Mouse (Mus musculus) CH12.LX (cell line): ENCODE data around the gene Apol7b.
"Not testable (repeated sequence)": the region's sequence is repeated elsewhere in the genome, so short reads cannot be mapped to it uniquely, and the experiment has no call there.

Experiments
- CHD1 ChIP-seq: IDR thresholded peaks from 2 replicates; pipeline ENCODE4 v1.6.1; 2012; ENCODE audit warnings: low read depth, low read length, improper control_type of control experiment, inconsistent platforms
- CTCF ChIP-seq, 2 experiments: IDR thresholded peaks in 1 of 2; conservative IDR thresholded peaks in 1 of 2; 2 replicates each; pipeline ENCODE4 v1.5.1; 2011 to 2012; ENCODE audit warnings: low read depth in 2 of 2, low read length in 2 of 2, improper control_type of control experiment in 1 of 2, inconsistent platforms in 1 of 2, mild to moderate bottlenecking in 1 of 2, moderate library complexity in 1 of 2
- E2F4 ChIP-seq: IDR thresholded peaks from 2 replicates; pipeline ENCODE4 v1.6.1; 2011; ENCODE audit warnings: low read depth, low read length, improper control_type of control experiment; ENCODE audit not compliant: insufficient replicate concordance
- ELF1 ChIP-seq: IDR thresholded peaks from 2 replicates; pipeline ENCODE4 v1.6.1; 2014; ENCODE audit warnings: low read depth, mild to moderate bottlenecking, inconsistent platforms, low read length, improper control_type of control experiment
- EP300 ChIP-seq: IDR thresholded peaks from 2 replicates; pipeline ENCODE4 v1.6.1; 2011; ENCODE audit warnings: low read length, improper control_type of control experiment
- MAFK ChIP-seq: IDR thresholded peaks from 2 replicates; pipeline ENCODE4 v1.6.1; 2011; ENCODE audit warnings: low read length, improper control_type of control experiment; ENCODE audit not compliant: insufficient replicate concordance
- MAX ChIP-seq: IDR thresholded peaks from 2 replicates; pipeline ENCODE4 v1.6.1; 2011; ENCODE audit warnings: low read length, improper control_type of control experiment
- NRF1 ChIP-seq: IDR thresholded peaks from 2 replicates; pipeline ENCODE4 v1.6.1; 2014; ENCODE audit warnings: low read depth, mild to moderate bottlenecking, inconsistent platforms, low read length, improper control_type of control experiment, moderate library complexity
- POLR2A ChIP-seq: IDR thresholded peaks from 2 replicates; pipeline ENCODE4 v1.6.1; 2011; ENCODE audit warnings: low read depth, mild to moderate bottlenecking, improper control_type of control experiment, low read length
- RCOR1 ChIP-seq: conservative IDR thresholded peaks from 2 replicates; pipeline ENCODE4 v1.6.1; 2012; ENCODE audit warnings: low read depth, mild to moderate bottlenecking, inconsistent platforms, low read length, improper control_type of control experiment
- TBP ChIP-seq: conservative IDR thresholded peaks from 2 replicates; pipeline ENCODE4 v1.6.1; 2011; ENCODE audit warnings: low read depth, low read length, improper control_type of control experiment
- USF1 ChIP-seq: IDR thresholded peaks from 2 replicates; pipeline ENCODE4 v1.6.1; 2014; ENCODE audit warnings: low read depth, mild to moderate bottlenecking, inconsistent platforms, low read length, improper control_type of control experiment
- ZC3H11A ChIP-seq: IDR thresholded peaks from 2 replicates; pipeline ENCODE4 v1.6.1; 2012; ENCODE audit warnings: low read depth, mild to moderate bottlenecking, inconsistent platforms, low read length, improper control_type of control experiment
- ZNF384 ChIP-seq: IDR thresholded peaks from 2 replicates; pipeline ENCODE4 v1.6.1; 2012; ENCODE audit warnings: low read depth, low read length, improper control_type of control experiment, inconsistent platforms

- not testable (repeated sequence) for TF ChIP-seq POLR2A; MAFK; EP300; CTCF (conservative IDR thresholded peaks at IDR 0.05 in 1 of 2, IDR thresholded peaks at IDR 0.05 in 1 of 2; ENCODE audit: low read depth in 2 of 2, low read length in 2 of 2); NRF1; MAX; TBP; CHD1; RCOR1; E2F4; ZNF384; ZC3H11A; USF1; ELF1
Observed at GRCm38 (mm10) chr15:77422925-77423324, 24.4 kb downstream of the Apol7b start.
